Mouse (Mus musculus) liver, embryonic 14.5 days (tissue): Measurements from ENCODE around the gene Gpr34.

Experiments used
- CTCF ChIP-seq: IDR thresholded peaks from 2 replicates; pipeline ENCODE4 v1.5.1; 2016; ENCODE audit warnings: antibody characterized with exemption, low read depth, control low read depth
- EP300 ChIP-seq: IDR thresholded peaks from 2 replicates; pipeline ENCODE4 v1.6.1; 2016; ENCODE audit warnings: antibody characterized with exemption, low read depth

GRCm38 (mm10) chrX:13616726-13617125 is 15.2 kb upstream of the Gpr34 start:
- TF ChIP-seq CTCF (no peak), EP300 (no peak)
